Mouse (Mus musculus): ENCODE measurements around the gene Lpxn. TPM values are rescaled to one million over a fixed set of nuclear protein-coding genes. Genes with fewer than 3 reads are reported as not detected.

Lpxn gene
- total RNA-seq, 1 experiment, result 0.58 TPM

DNA sequence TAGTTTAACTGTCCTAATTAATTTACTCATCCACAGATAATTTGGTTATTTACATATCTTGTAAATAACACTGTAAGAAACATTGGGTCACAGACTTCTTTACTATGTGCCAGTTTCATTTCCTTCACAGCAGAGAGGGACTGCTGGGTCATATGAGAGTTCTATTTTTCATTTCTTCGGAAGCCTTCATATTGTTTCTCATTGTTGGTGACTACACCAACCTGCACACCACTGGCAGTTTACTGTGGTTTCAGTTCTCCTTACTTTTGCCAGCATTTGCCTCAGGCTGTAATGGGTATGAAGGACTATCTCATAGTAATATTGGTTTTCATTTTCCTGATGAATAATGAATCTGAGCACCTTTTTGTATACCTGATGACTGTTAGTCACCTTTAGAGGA lies 22.5 kb downstream of the Lpxn start:
- DNase-seq (ENCODE audit: low read depth, low spot score), result no peak
- H3K36me3 ChIP-seq (ENCODE audit: control insufficient read depth, insufficient read depth, low read length, poor library complexity, severe bottlenecking), result no peaks in the 10 kb centered on the region
- no peaks in the 10 kb centered on the region for H3K4me1 ChIP-seq (ENCODE audit: control insufficient read depth in 2 of 2, insufficient read depth in 2 of 2, low read length in 2 of 2, poor library complexity in 1 of 2)
- no peak overlapping the region for H3K9ac ChIP-seq (ENCODE audit: insufficient read depth, low read depth, low read length, poor library complexity, severe bottlenecking)
- H3K9me3 ChIP-seq (ENCODE audit: control insufficient read depth, insufficient read depth, low read depth, low read length), result no peaks in the 10 kb centered on the region
- H3K27ac ChIP-seq (ENCODE audit: insufficient read depth, low read depth, low read length, poor library complexity, severe bottlenecking), result no peak overlapping the region
- no peak for TF ChIP-seq ZNF384 (IDR thresholded peaks at IDR 0.05; ENCODE audit: low read depth, low read length)
- no peak for TF ChIP-seq HCFC1 (IDR thresholded peaks at IDR 0.05; ENCODE audit: borderline replicate concordance, insufficient read depth, low read length)
- no peak for TF ChIP-seq MAFK (IDR thresholded peaks at IDR 0.05; ENCODE audit: insufficient read depth, low read depth, low read length)
- TF ChIP-seq ZC3H11A (IDR thresholded peaks at IDR 0.05; ENCODE audit: borderline replicate concordance, low read depth, low read length), result no peak
- TF ChIP-seq CHD2 (IDR thresholded peaks at IDR 0.05; ENCODE audit: low read depth, low read length), result no peak
- H3K4me3 ChIP-seq (ENCODE audit: insufficient read depth in 1 of 2, low read depth in 1 of 2, low read length in 2 of 2, poor library complexity in 1 of 2, severe bottlenecking in 1 of 2), result no peak overlapping the region
- in situ Hi-C loops (cut with MboI; ENCODE audit: low sequenced_read_pairs in 2 of 2, unreplicated experiment in 2 of 2), result no loop called here

DNA sequence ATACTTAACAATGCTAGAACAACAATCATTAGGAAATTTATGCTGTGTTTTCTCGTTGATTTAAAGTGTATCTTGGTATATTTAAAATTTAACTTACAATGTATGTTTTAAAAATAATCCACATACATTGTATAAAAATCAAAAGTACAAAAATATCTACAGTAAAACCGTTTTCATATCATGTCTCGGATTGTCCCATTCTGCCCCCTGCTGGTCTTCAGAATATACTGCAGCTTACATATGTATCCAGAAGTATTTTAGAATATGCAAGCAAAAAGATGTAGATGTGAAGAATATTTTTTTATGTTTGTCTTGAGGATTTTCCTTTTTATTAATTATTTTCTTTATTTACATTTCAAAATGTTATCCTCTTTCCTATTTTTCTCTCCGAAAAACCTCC lies 24.4 kb downstream of the Lpxn start:
- DNase-seq (ENCODE audit: low read depth, low spot score), result no peak
- TF ChIP-seq ZC3H11A (IDR thresholded peaks at IDR 0.05; ENCODE audit: borderline replicate concordance, low read depth, low read length), result no peak
- no peak for TF ChIP-seq ZNF384 (IDR thresholded peaks at IDR 0.05; ENCODE audit: low read depth, low read length)
- no peak for TF ChIP-seq HCFC1 (IDR thresholded peaks at IDR 0.05; ENCODE audit: borderline replicate concordance, insufficient read depth, low read length)
- TF ChIP-seq MAFK (IDR thresholded peaks at IDR 0.05; ENCODE audit: insufficient read depth, low read depth, low read length), result no peak
- no peak for TF ChIP-seq CHD2 (IDR thresholded peaks at IDR 0.05; ENCODE audit: low read depth, low read length)
- Histone ChIP-seq H3K36me3 (ENCODE audit: control insufficient read depth, insufficient read depth, low read length, poor library complexity, severe bottlenecking) (no peaks in the 10 kb centered on the region), H3K27ac (ENCODE audit: insufficient read depth, low read depth, low read length, poor library complexity, severe bottlenecking) (no peak overlapping the region), H3K9me3 (ENCODE audit: control insufficient read depth, insufficient read depth, low read depth, low read length) (no peaks in the 10 kb centered on the region), H3K9ac (ENCODE audit: insufficient read depth, low read depth, low read length, poor library complexity, severe bottlenecking) (no peak overlapping the region), H3K4me1 (ENCODE audit: control insufficient read depth in 2 of 2, insufficient read depth in 2 of 2, low read length in 2 of 2, poor library complexity in 1 of 2) (no peaks in the 10 kb centered on the region), H3K4me3 (ENCODE audit: insufficient read depth in 1 of 2, low read depth in 1 of 2, low read length in 2 of 2, poor library complexity in 1 of 2, severe bottlenecking in 1 of 2) (no peak overlapping the region)
- in situ Hi-C loops (cut with MboI; ENCODE audit: low sequenced_read_pairs in 2 of 2, unreplicated experiment in 2 of 2), result loop anchor here in 1 of 2 experiments (10.0 kb wide), 1 partner anchor 306 kb away; no protein-coding TSS in a partner anchor

DNA sequence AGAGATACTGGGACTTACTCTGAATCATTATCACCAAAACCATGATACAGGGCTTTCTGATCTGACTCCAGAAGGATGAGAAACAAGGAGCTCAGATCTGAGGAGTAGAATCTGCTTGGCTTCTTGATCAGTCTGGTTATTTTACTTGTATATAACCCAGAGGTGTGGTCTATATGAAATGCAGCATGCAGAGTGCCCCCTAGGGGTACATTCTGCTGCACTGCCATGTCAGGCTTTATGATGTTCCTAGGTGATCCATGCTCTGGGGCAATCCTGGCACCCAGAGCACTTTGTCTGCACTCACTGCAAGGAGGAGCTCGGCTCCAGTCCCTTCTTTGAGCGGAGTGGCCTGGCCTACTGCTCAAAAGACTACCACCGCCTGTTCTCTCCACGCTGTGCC lies 28.6 kb downstream of the Lpxn start:
- no peaks in the 10 kb centered on the region for H3K9me3 ChIP-seq (ENCODE audit: control insufficient read depth, insufficient read depth, low read depth, low read length)
- in situ Hi-C loops (cut with MboI; ENCODE audit: low sequenced_read_pairs in 2 of 2, unreplicated experiment in 2 of 2), result loop anchor here in 1 of 2 experiments (10.0 kb wide), 1 partner anchor 310 kb away; no protein-coding TSS in a partner anchor
- no peaks in the 10 kb centered on the region for H3K4me1 ChIP-seq (ENCODE audit: control insufficient read depth in 2 of 2, insufficient read depth in 2 of 2, low read length in 2 of 2, poor library complexity in 1 of 2)
- H3K4me3 ChIP-seq (ENCODE audit: insufficient read depth in 1 of 2, low read depth in 1 of 2, low read length in 2 of 2, poor library complexity in 1 of 2, severe bottlenecking in 1 of 2), result no peak overlapping the region
- no peak overlapping the region for H3K9ac ChIP-seq (ENCODE audit: insufficient read depth, low read depth, low read length, poor library complexity, severe bottlenecking)
- TF ChIP-seq ZNF384 (IDR thresholded peaks at IDR 0.05; ENCODE audit: low read depth, low read length) (no peak), HCFC1 (IDR thresholded peaks at IDR 0.05; ENCODE audit: borderline replicate concordance, insufficient read depth, low read length) (no peak), ZC3H11A (IDR thresholded peaks at IDR 0.05; ENCODE audit: borderline replicate concordance, low read depth, low read length) (no peak), MAFK (IDR thresholded peaks at IDR 0.05; ENCODE audit: insufficient read depth, low read depth, low read length) (no peak), CHD2 (IDR thresholded peaks at IDR 0.05; ENCODE audit: low read depth, low read length) (no peak)
- H3K27ac ChIP-seq (ENCODE audit: insufficient read depth, low read depth, low read length, poor library complexity, severe bottlenecking), result no peak overlapping the region
- DNase-seq (ENCODE audit: low read depth, low spot score), result no peak
- no peaks in the 10 kb centered on the region for H3K36me3 ChIP-seq (ENCODE audit: control insufficient read depth, insufficient read depth, low read length, poor library complexity, severe bottlenecking)

DNA sequence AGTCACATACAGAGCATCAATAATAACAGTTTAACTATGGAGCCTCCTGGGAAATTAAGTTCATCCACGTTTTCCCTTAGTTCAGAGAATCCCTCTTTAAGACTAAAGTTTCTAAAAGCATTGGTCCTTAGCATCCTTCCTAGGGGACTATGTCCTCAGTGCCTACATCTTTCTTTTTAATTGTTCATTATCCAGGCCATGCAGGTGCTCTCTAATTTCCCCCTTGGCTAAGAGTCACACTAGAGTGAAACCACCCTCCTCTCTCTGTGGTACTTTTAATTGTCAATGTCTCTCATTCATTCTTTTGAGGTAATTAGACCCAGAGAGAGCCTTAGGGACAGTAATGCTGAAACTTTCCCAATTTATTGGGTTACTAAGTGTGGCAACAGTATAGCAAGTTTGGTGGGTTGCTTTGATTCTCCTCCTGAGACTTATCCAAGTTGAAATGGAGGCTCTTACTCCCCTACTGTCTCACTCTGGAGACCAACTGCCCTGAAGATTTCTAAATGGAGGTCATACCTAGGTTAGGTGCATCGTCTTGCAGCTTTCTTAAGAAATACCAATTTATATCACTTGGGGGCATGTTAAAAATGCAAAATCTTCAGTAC lies 34.9 kb downstream of the Lpxn start:
- in situ Hi-C loops (cut with MboI; ENCODE audit: low sequenced_read_pairs in 2 of 2, unreplicated experiment in 2 of 2), result no loop called here
- Histone ChIP-seq H3K9ac (ENCODE audit: insufficient read depth, low read depth, low read length, poor library complexity, severe bottlenecking) (no peak overlapping the region), H3K9me3 (ENCODE audit: control insufficient read depth, insufficient read depth, low read depth, low read length) (no peaks in the 10 kb centered on the region), H3K36me3 (ENCODE audit: control insufficient read depth, insufficient read depth, low read length, poor library complexity, severe bottlenecking) (no peaks in the 10 kb centered on the region), H3K4me3 (ENCODE audit: insufficient read depth in 1 of 2, low read depth in 1 of 2, low read length in 2 of 2, poor library complexity in 1 of 2, severe bottlenecking in 1 of 2) (no peak overlapping the region), H3K27ac (ENCODE audit: insufficient read depth, low read depth, low read length, poor library complexity, severe bottlenecking) (no peak overlapping the region), H3K4me1 (ENCODE audit: control insufficient read depth in 2 of 2, insufficient read depth in 2 of 2, low read length in 2 of 2, poor library complexity in 1 of 2) (no peaks in the 10 kb centered on the region)
- no peak for DNase-seq (ENCODE audit: low read depth, low spot score)
- TF ChIP-seq ZNF384 (IDR thresholded peaks at IDR 0.05; ENCODE audit: low read depth, low read length), result no peak
- TF ChIP-seq CHD2 (IDR thresholded peaks at IDR 0.05; ENCODE audit: low read depth, low read length), result no peak
- TF ChIP-seq ZC3H11A (IDR thresholded peaks at IDR 0.05; ENCODE audit: borderline replicate concordance, low read depth, low read length), result no peak
- TF ChIP-seq MAFK (IDR thresholded peaks at IDR 0.05; ENCODE audit: insufficient read depth, low read depth, low read length), result no peak
- no peak for TF ChIP-seq HCFC1 (IDR thresholded peaks at IDR 0.05; ENCODE audit: borderline replicate concordance, insufficient read depth, low read length)

All from ES-E14 (cell line).